Mouse (Mus musculus): ENCODE measurements around the gene Rpia.

GRCm38 (mm10) chr6:70784811-70785210 is 7.2 kb downstream of the Rpia start:
- no peak for TF ChIP-seq CTCF (IDR thresholded peaks at IDR 0.05; ENCODE audit: control insufficient read depth, insufficient read depth, low read length)
- TF ChIP-seq POLR2A (IDR thresholded peaks at IDR 0.05; ENCODE audit: borderline replicate concordance, control insufficient read depth, low read depth, low read length) = no peak
